Mouse (Mus musculus) adrenal gland, adult (tissue): ENCODE results near the gene Zic1.

ENCODE experiments used
- DNase-seq, 2 experiments: peaks; one replicate each; pipeline ENCODE4 v3.0.0; 2022 to 2023; ENCODE audit warnings: low spot score in 1 of 2; ENCODE audit not compliant: inconsistent age in 2 of 2

Gene Zic1

GRCm38 (mm10) chr9:91384693-91385560 is 19.3 kb upstream of the Zic1 start:
- DNase-seq, result no peak

GRCm38 (mm10) chr9:91384136-91384500 is 18.5 kb upstream of the Zic1 start:
- no peak for DNase-seq

- no peak for DNase-seq
Measured at GRCm38 (mm10) chr9:91383441-91384135, 18.0 kb upstream of the Zic1 start.

- no peak for DNase-seq
Measured at GRCm38 (mm10) chr9:91382471-91383255, 17.1 kb upstream of the Zic1 start.

- DNase-seq, result no peak
Measured at GRCm38 (mm10) chr9:91382111-91382379, 16.4 kb upstream of the Zic1 start.

GRCm38 (mm10) chr9:91381284-91382110 is 15.9 kb upstream of the Zic1 start:
- peak in 1 of 2 experiments; percentile 36 for DNase-seq

- no peak for DNase-seq
Measured at GRCm38 (mm10) chr9:91380458-91380914, 14.9 kb upstream of the Zic1 start.

- no peak for DNase-seq
Measured at GRCm38 (mm10) chr9:91379781-91380457, 14.3 kb upstream of the Zic1 start.

GRCm38 (mm10) chr9:91379300-91379635 is 13.7 kb upstream of the Zic1 start:
- no peak for DNase-seq

- no peak for DNase-seq
Measured at GRCm38 (mm10) chr9:91378411-91379299, 13.0 kb upstream of the Zic1 start.

- no peak for DNase-seq
Measured at GRCm38 (mm10) chr9:91377873-91378150, 12.2 kb upstream of the Zic1 start.

GRCm38 (mm10) chr9:91377036-91377872 is 11.6 kb upstream of the Zic1 start:
- no peak for DNase-seq

- DNase-seq, result no peak
Measured at GRCm38 (mm10) chr9:91374665-91375064, 9.1 kb upstream of the Zic1 start.

GRCm38 (mm10) chr9:91373811-91374575 is 8.4 kb upstream of the Zic1 start:
- DNase-seq, result no peak

- DNase-seq, result no peak
Measured at GRCm38 (mm10) chr9:91371608-91372007, 6.0 kb upstream of the Zic1 start.

- DNase-seq, result no peak
Measured at GRCm38 (mm10) chr9:91371011-91371410, 5.4 kb upstream of the Zic1 start.

GRCm38 (mm10) chr9:91370191-91370708 is 4.6 kb upstream of the Zic1 start:
- no peak for DNase-seq
